In the genomic region with DNA sequence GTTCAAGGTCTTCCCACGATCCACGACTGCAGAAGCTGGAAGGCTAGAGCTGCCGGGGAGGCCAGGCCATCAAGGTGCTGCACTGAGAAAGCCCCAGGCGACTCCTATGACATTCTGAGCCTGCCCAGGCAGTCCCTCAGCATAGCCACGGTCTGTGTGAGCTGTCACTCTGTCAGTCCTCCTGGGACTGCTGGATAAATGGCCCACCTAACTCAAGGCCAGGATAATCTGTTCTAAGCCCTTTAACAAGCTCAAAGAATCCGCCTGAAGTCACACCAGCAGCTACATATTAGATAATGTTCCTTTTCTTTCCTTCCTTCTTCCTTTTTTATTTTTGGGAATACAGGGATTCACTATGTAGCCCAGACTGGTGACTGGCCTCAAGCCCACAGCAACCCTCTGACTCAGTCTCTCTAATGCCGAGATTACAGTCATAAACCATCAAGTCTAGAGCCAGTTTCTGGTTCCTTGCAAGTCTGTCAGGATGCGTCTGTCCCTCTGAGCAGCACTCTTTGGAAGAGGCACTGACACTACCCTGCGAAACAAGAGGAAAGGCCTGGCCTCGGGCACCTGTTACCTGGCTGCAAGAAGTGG, we compare ENCODE assay signal across 20 mouse cellular contexts. TPM values are rescaled to one million over a fixed set of nuclear protein-coding genes. Genes with fewer than 3 reads are reported as not detected.
DNase-seq lines count a peak whose midpoint lies in the region; ATAC-seq lines count a peak whose summit lies in the region.
"Had no signal": no experiment of that assay in that cellular context is flagged by ENCODE, and none has a peak within 500 bp of the region (broad histone marks: within the 10 kb centered on the region; RNA-seq: fewer than 3 reads in every experiment).

No protein-coding gene starts in this region.

- no peak for DNase-seq in frontal cortex, postnatal 10 days (ENCODE audit: low spot score in 2 of 2)
- DNase-seq in midbrain, embryonic 11.5 days (ENCODE audit: low spot score, missing footprints): peak; percentile 56
- no peak for DNase-seq in liver, embryonic 13.5 days
- no peak for DNase-seq in layer of hippocampus, adult 11-12 months (ENCODE audit: low spot score)
- DNase-seq: adrenal gland, adult 8-10 months; cerebellum, postnatal 10 days; forebrain, postnatal 0 days; heart, adult 2 months; heart, postnatal 4 days; kidney, postnatal 4 days had no signal

- 0 out of 2 replicates have a peak, but pooled peaks have one; percentile 13 for ATAC-seq in frontal cortex, adult (ENCODE audit: low TSS enrichment)
- ATAC-seq in midbrain, embryonic 11.5 days (ENCODE audit: low FRiP score): no peak
- no peak for ATAC-seq in midbrain, embryonic 15.5 days (replicated peaks)
- no peak; the same call in 1 of the 2 replicates for ATAC-seq in liver, embryonic 13.5 days (ENCODE audit: low read depth)
- no peak for ATAC-seq in hindbrain, embryonic 13.5 days (ENCODE audit: low FRiP score)
- ATAC-seq: forebrain, postnatal 0 days; hindbrain, embryonic 16.5 days; intestine, embryonic 16.5 days; lung, postnatal 0 days had no signal

- 71% methylated on average over 10 of the region's 10 CpGs for WGBS in midbrain, embryonic 11.5 days
- WGBS in midbrain, embryonic 15.5 days: 59% methylated on average over 10 of the region's 10 CpGs
- 51% methylated on average over 10 of the region's 10 CpGs for WGBS in liver, embryonic 13.5 days (ENCODE audit: insufficient replicate concordance)
- 79% methylated on average over 10 of the region's 10 CpGs for WGBS in hindbrain, embryonic 13.5 days

- no peak overlapping the region for H3K9ac ChIP-seq in midbrain, embryonic 11.5 days (ENCODE audit: low read length)
- no peak overlapping the region for H3K9ac ChIP-seq in midbrain, embryonic 15.5 days
- H3K9ac ChIP-seq in liver, embryonic 13.5 days: no peak overlapping the region; the same call in 1 of the 2 replicates
- no peak overlapping the region for H3K9ac ChIP-seq in hindbrain, embryonic 13.5 days
- H3K9ac ChIP-seq: forebrain, postnatal 0 days; heart, embryonic 15.5 days; kidney, embryonic 15.5 days; limb, embryonic 15.5 days had no signal

- no peaks in the 10 kb centered on the region for H3K9me3 ChIP-seq in midbrain, embryonic 11.5 days (ENCODE audit: control insufficient read depth, low read length)
- H3K9me3 ChIP-seq in midbrain, embryonic 15.5 days: no peaks in the 10 kb centered on the region
- H3K9me3 ChIP-seq in liver, embryonic 13.5 days (replicated peaks): no peaks in the 10 kb centered on the region
- H3K9me3 ChIP-seq in hindbrain, embryonic 13.5 days: no peaks in the 10 kb centered on the region
- H3K9me3 ChIP-seq: forebrain, embryonic 10.5 days; heart, embryonic 15.5 days; kidney, embryonic 15.5 days; limb, embryonic 15.5 days had no signal

- no peak overlapping the region for H3K4me3 ChIP-seq in midbrain, embryonic 11.5 days (ENCODE audit: low read depth, low read length)
- H3K4me3 ChIP-seq in midbrain, embryonic 15.5 days: no peak overlapping the region
- no peak overlapping the region for H3K4me3 ChIP-seq in liver, embryonic 13.5 days (replicated peaks)
- H3K4me3 ChIP-seq in hindbrain, embryonic 13.5 days: no peak overlapping the region
- H3K4me3 ChIP-seq: forebrain, embryonic 10.5 days; heart, adult 2 months; heart, embryonic 15.5 days; kidney, embryonic 15.5 days; limb, embryonic 15.5 days had no signal

- H3K36me3 ChIP-seq in midbrain, embryonic 11.5 days (ENCODE audit: control insufficient read depth, insufficient read depth, low read length): no peaks in the 10 kb centered on the region
- H3K36me3 ChIP-seq in midbrain, embryonic 15.5 days (replicated peaks): no peaks in the 10 kb centered on the region
- H3K36me3 ChIP-seq in liver, embryonic 13.5 days: peaks cover 3% of the 10 kb centered on the region; the same call in 1 of the 2 replicates
- peaks cover 4% of the 10 kb centered on the region for H3K36me3 ChIP-seq in hindbrain, embryonic 13.5 days
- H3K36me3 ChIP-seq: forebrain, embryonic 10.5 days; heart, embryonic 15.5 days had no signal

- no peak overlapping the region for H3K4me2 ChIP-seq in midbrain, embryonic 11.5 days
- H3K4me2 ChIP-seq in midbrain, embryonic 15.5 days: no peak overlapping the region
- peak overlapping the region; percentile 1; the same call in 1 of the 2 replicates for H3K4me2 ChIP-seq in liver, embryonic 13.5 days
- H3K4me2 ChIP-seq in hindbrain, embryonic 13.5 days: no peak overlapping the region
- H3K4me2 ChIP-seq: heart, embryonic 15.5 days; kidney, embryonic 15.5 days; limb, embryonic 15.5 days had no signal

- no peaks in the 10 kb centered on the region for H3K27me3 ChIP-seq in midbrain, embryonic 11.5 days (ENCODE audit: control insufficient read depth, insufficient read depth, low read length)
- H3K27me3 ChIP-seq in midbrain, embryonic 15.5 days (replicated peaks): no peaks in the 10 kb centered on the region
- H3K27me3 ChIP-seq in liver, embryonic 13.5 days: no peaks in the 10 kb centered on the region
- no peaks in the 10 kb centered on the region for H3K27me3 ChIP-seq in hindbrain, embryonic 13.5 days
- H3K27me3 ChIP-seq: heart, embryonic 15.5 days; kidney, embryonic 15.5 days; limb, embryonic 15.5 days had no signal

- H3K4me1 ChIP-seq in midbrain, embryonic 11.5 days (ENCODE audit: control insufficient read depth, insufficient read depth, low read length): no peaks in the 10 kb centered on the region
- H3K4me1 ChIP-seq in midbrain, embryonic 15.5 days: no peaks in the 10 kb centered on the region
- peaks cover 45% of the 10 kb centered on the region for H3K4me1 ChIP-seq in liver, embryonic 13.5 days (replicated peaks)
- peaks cover 13% of the 10 kb centered on the region for H3K4me1 ChIP-seq in hindbrain, embryonic 13.5 days (replicated peaks)

- H3K27ac ChIP-seq in midbrain, embryonic 11.5 days (ENCODE audit: low read depth, low read length): no peak overlapping the region
- H3K27ac ChIP-seq in midbrain, embryonic 15.5 days: no peak overlapping the region
- peak overlapping the region; percentile 73 for H3K27ac ChIP-seq in liver, embryonic 13.5 days
- no peak overlapping the region for H3K27ac ChIP-seq in hindbrain, embryonic 13.5 days
- H3K27ac ChIP-seq: forebrain, embryonic 10.5 days; heart, adult 2 months; heart, embryonic 15.5 days; kidney, embryonic 15.5 days; limb, embryonic 15.5 days had no signal

RNA-seq across cellular contexts. Expression of a gene that starts 15.4 kb away (rescaled TPM):
- 9.9 and 10.8 TPM in 2 replicates for polyA plus RNA-seq in midbrain, embryonic 11.5 days (2014; fragmentation: Nextera tagmentation; extraction: Ambion mirVana)
- polyA plus RNA-seq in midbrain, embryonic 15.5 days (2015; fragmentation: Nextera tagmentation; extraction: Ambion mirVana): 31.3 and 32.1 TPM in 2 replicates
- polyA plus RNA-seq in liver, embryonic 13.5 days (2015; fragmentation: Nextera tagmentation; extraction: Ambion mirVana): 7.5 and 9.8 TPM in 2 replicates
- 21.3 and 21.7 TPM in 2 replicates for polyA plus RNA-seq in hindbrain, embryonic 13.5 days (2015; fragmentation: Nextera tagmentation; extraction: Ambion mirVana)
